Mouse (Mus musculus) limb, embryonic 14.5 days (tissue): ENCODE data around the gene Megf8. TPM values are rescaled to one million over a fixed set of nuclear protein-coding genes. Genes with fewer than 3 reads are reported as not detected.

ENCODE experiments used
- ATAC-seq: fragments of 200-750 bp; cut with Nextera tagmentation; 2 replicates; pipeline ENCODE4 v1.8.0; 2017; ENCODE audit warnings: low read depth, moderate number of reproducible peaks, moderate TSS enrichment; ENCODE audit not compliant: low FRiP score
- DNase-seq: peaks from one replicate; pipeline ENCODE4 v3.0.0-alpha.2; 2015; ENCODE audit warnings: low spot score
- H3K27ac ChIP-seq: fragments of 300-500 bp; sonication (generic); replicated peaks from 2 replicates; pipeline ENCODE4 v1.5.1; 2014; ENCODE audit warnings: low read depth, mild to moderate bottlenecking, low read length, moderate library complexity, mixed read lengths
- H3K27me3 ChIP-seq: fragments of 300-500 bp; sonication (generic); 2 replicates; pipeline ENCODE4 v1.6.1; 2014; ENCODE audit warnings: low read length, mixed read lengths; ENCODE audit not compliant: control insufficient read depth, insufficient read depth
- H3K36me3 ChIP-seq: fragments of 300-500 bp; sonication (generic); 2 replicates; pipeline ENCODE4 v1.6.1; 2014; ENCODE audit warnings: mild to moderate bottlenecking, low read length, moderate library complexity, mixed read lengths; ENCODE audit not compliant: control insufficient read depth, insufficient read depth
- H3K4me1 ChIP-seq: fragments of 300-500 bp; sonication (generic); 2 replicates; pipeline ENCODE4 v1.6.1; 2014; ENCODE audit warnings: antibody characterized with exemption, low read length, mixed read lengths; ENCODE audit not compliant: control insufficient read depth, insufficient read depth
- H3K4me2 ChIP-seq: fragments of 300-500 bp; sonication (generic); replicated peaks from 2 replicates; pipeline ENCODE4 v1.6.1; 2014; ENCODE audit warnings: low read depth, mild to moderate bottlenecking, low read length, moderate library complexity; ENCODE audit not compliant: severe bottlenecking
- H3K4me3 ChIP-seq: fragments of 300-500 bp; sonication (generic); replicated peaks from 2 replicates; pipeline ENCODE4 v1.5.1; 2014; ENCODE audit warnings: low read length
- H3K9ac ChIP-seq: fragments of 300-500 bp; sonication (generic); 2 replicates; pipeline ENCODE4 v1.6.1; 2014; ENCODE audit warnings: mild to moderate bottlenecking, low read depth, low read length, moderate library complexity; ENCODE audit not compliant: severe bottlenecking
- H3K9me3 ChIP-seq: fragments of 300-500 bp; sonication (generic); 2 replicates; pipeline ENCODE4 v1.6.1; 2016; ENCODE audit warnings: low read length; ENCODE audit not compliant: control insufficient read depth
- POLR2A ChIP-seq: fragments of 200-500 bp; IDR thresholded peaks from 2 replicates; pipeline ENCODE4 v1.8.0; 2012; ENCODE audit warnings: inconsistent platforms, mild to moderate bottlenecking, moderate library complexity, borderline replicate concordance; ENCODE audit not compliant: insufficient read depth, insufficient read length; ENCODE audit errors: extremely low read depth
- WGBS: fragments of 180-500 bp; shearing (Covaris S2); extraction: QIAGEN DNeasy Blood & Tissue Kit; methylation state at CpG from one replicate; pipeline ENCODE4 v1.1.7; 2014; 5-methylcytosine and 5-hydroxymethylcytosine counted together
- polyA plus RNA-seq, 2 experiments: library from polyadenylated mRNA; depleted of rRNA in 1 of 2; stranded (reverse) in 1 of 2; unstranded in 1 of 2; fragments of >200 nt; fragmentation: Nextera tagmentation in 1 of 2; extraction: Ambion mirVana in 1 of 2; gene quantifications; 2 replicates each; pipeline versions ENCODE4 v1.2.1 to v1.2.3; 2012 to 2014

The Megf8 gene
- polyA plus RNA-seq, 2 experiments: 16.5 to 45.1 TPM

- Histone ChIP-seq H3K27me3 (no peaks in the 10 kb centered on the region), H3K4me2 (no peak overlapping the region), H3K9me3 (no peaks in the 10 kb centered on the region), H3K9ac (no peak overlapping the region), H3K27ac (no peak overlapping the region), H3K4me1 (peaks cover 10% of the 10 kb centered on the region), H3K4me3 (no peak overlapping the region), H3K36me3 (peaks cover 61% of the 10 kb centered on the region)
- WGBS: 83% methylated on average over 12 of the region's 12 CpGs
- DNase-seq (no peak), ATAC-seq (no peak)
- no peak for TF ChIP-seq POLR2A
These were observed 21.8 kb upstream of the Megf8 start for GRCm38 (mm10) chr7:25294960-25295722.

GRCm38 (mm10) chr7:25296945-25297453, 20.0 kb upstream of the Megf8 start:
- H3K27ac ChIP-seq: peak overlapping the region; percentile 91
- ATAC-seq (peak; percentile 27), DNase-seq (no peak)
- peaks cover 43% of the 10 kb centered on the region for H3K36me3 ChIP-seq
- H3K4me3 ChIP-seq: peak overlapping the region; percentile 54
- WGBS: under 1% methylated on average over 21 of the region's 21 CpGs
- H3K4me2 ChIP-seq: peak overlapping the region; percentile 57
- H3K9ac ChIP-seq: peak overlapping the region; percentile 80
- H3K27me3 ChIP-seq: no peaks in the 10 kb centered on the region
- H3K4me1 ChIP-seq: peaks cover 10% of the 10 kb centered on the region
- H3K9me3 ChIP-seq: no peaks in the 10 kb centered on the region
- no peak for TF ChIP-seq POLR2A

DNA sequence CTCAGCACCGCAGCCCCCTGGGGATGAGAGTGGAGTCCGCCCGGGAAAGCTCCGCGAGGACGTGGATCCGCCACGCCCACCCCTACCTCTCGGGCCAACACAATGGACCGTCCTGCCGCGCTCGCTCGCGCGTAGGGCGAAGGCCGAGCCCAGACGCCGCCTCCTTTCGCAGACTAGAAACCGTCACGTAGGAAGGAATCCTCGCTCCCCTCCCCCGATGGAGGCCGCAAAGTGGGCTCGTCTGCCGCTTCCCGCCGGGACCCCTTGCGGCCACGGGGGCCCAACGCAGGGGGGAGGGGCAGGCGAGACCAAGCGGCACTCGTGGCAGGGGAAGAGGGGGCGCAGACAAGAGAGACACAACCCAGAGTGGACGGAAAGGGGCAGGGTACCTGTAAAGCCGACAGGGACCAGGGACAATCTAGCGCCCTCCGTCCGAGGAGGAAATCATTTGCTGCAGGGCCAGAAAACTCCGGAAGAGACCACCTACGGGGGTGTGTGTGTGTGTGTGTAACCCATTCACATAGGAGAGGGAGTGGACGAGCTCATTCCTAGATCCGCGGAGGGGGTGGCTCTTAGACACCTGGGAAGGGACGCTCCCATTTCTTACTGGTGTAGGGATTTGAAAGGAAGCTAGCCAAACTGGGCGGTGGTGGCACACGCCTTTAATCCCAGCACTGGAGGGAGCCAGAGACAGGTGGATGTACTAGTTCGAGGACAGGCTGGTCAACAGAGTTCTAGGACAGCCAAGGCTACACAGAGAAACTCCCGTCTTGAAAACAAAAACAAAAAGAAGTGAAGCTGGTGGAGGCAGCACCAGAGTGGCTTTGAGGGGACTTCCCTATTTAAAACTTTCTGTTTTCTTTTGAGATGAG, 19.3 kb upstream of the Megf8 start, which contains the start of gene Pafah1b3:
Gene Pafah1b3 (minus strand): TSS at position 533 of the 872 bp plus-strand sequence.
- no peaks in the 10 kb centered on the region for H3K27me3 ChIP-seq
- peaks cover 36% of the 10 kb centered on the region for H3K36me3 ChIP-seq
- peak within 1 kb of the TSS; percentile 57 for H3K4me2 ChIP-seq
- no peaks in the 10 kb centered on the region for H3K9me3 ChIP-seq
- H3K9ac ChIP-seq: peak within 1 kb of the TSS; percentile 80
- peak; percentile 37; the same call in 1 of the 2 replicates for TF ChIP-seq POLR2A
- H3K4me3 ChIP-seq: peak within 1 kb of the TSS; percentile 54
- peaks cover 10% of the 10 kb centered on the region for H3K4me1 ChIP-seq
- ATAC-seq (peak; percentile 92), DNase-seq (peak; percentile 97)
- under 1% methylated on average over 48 of the region's 52 CpGs for WGBS
- H3K27ac ChIP-seq: peak within 1 kb of the TSS; percentile 91

DNA sequence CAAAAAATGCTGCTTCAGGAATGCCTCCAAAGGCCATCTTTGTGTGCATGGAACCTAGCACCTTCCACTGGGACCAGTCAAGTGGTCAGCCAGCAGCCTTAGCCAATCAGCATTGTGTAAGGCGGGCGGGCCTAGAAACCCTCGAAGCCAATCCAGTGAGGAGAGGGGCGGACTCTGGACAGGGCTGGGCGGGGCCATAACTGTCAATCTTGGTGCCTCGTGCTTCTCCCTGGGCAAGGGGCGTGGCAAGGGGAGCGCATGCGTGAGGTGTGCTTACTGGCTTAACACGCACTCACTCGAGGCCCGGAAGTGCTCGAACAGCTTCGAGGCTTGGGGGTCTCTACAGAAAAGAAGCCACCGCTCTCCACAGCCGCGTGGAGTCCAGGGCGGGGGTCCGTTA, 15.9 kb upstream of the Megf8 start, which contains the start of gene Prr19:
Gene Prr19 (plus strand): TSS at position 349 of the 400 bp plus-strand sequence.
- Histone ChIP-seq H3K9me3 (no peaks in the 10 kb centered on the region), H3K4me1 (peaks cover 14% of the 10 kb centered on the region), H3K27me3 (no peaks in the 10 kb centered on the region; the same call in 1 of the 2 replicates), H3K9ac (no peak within 1 kb of the TSS), H3K4me2 (no peak within 1 kb of the TSS), H3K36me3 (peaks cover 2% of the 10 kb centered on the region; the same call in 1 of the 2 replicates), H3K27ac (no peak within 1 kb of the TSS), H3K4me3 (no peak within 1 kb of the TSS)
- WGBS: 49% methylated on average over 18 of the region's 19 CpGs
- no peak for TF ChIP-seq POLR2A
- ATAC-seq: no peak
- DNase-seq: no peak

DNA sequence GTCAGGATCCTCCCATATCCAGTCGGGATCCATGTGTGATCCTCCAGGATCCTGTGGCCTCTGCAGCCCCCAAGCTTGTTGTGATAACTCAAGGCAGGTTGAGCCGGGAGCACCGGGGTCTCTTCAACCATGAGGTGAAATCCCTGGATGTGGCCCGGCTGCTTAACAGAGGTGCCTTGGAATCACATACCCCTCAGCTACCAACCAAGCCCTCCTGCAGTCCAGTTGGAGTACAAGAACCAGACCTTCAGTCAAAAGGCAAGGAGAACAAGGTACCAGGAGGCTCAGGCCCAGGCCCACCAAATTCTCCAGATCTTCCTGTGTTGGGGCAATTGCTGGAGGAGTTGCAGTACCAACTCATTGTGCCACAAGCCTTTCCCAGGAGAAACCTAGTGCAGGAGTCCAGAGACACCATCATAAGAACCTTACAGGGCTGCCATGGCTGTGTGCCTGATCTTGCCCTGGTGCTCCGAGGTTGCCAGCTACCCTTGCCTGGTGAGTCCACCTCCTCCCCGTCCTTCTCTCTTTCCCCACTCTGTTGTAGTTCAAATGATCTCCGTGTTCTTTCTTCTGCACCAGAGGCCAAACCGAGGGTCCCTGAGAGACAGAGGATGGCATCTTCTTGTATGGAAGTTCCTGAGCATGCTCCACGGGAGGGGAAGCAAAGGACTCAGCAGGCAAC, 13.8 kb upstream of the Megf8 start:
- no peak for TF ChIP-seq POLR2A
- ATAC-seq: no peak
- 55% methylated on average over 9 of the region's 9 CpGs for WGBS
- H3K4me2 ChIP-seq: no peak overlapping the region
- no peaks in the 10 kb centered on the region; the same call in 1 of the 2 replicates for H3K27me3 ChIP-seq
- H3K4me3 ChIP-seq: no peak overlapping the region
- no peak overlapping the region for H3K9ac ChIP-seq
- H3K4me1 ChIP-seq: 0 out of 2 replicates have a peak, but pooled peaks cover 7% of the 10 kb centered on the region
- no peaks in the 10 kb centered on the region for H3K9me3 ChIP-seq
- no peaks in the 10 kb centered on the region for H3K36me3 ChIP-seq
- no peak overlapping the region for H3K27ac ChIP-seq
- no peak for DNase-seq
